Mouse (Mus musculus) neural tube, embryonic 12.5 days (tissue): Measurements from ENCODE around the gene Gm21987. TPM values are rescaled to one million over a fixed set of nuclear protein-coding genes. Genes with fewer than 3 reads are reported as not detected.

ENCODE experiments used
- ATAC-seq: fragments of 200-750 bp; cut with Nextera tagmentation; 2 replicates; pipeline ENCODE4 v1.8.0; 2017; ENCODE audit warnings: low read depth, mild to moderate bottlenecking, moderate TSS enrichment, moderate library complexity; ENCODE audit not compliant: low FRiP score
- H3K27ac ChIP-seq: fragments of 300-500 bp; sonication (generic); 2 replicates; pipeline ENCODE4 v1.5.1; 2016
- H3K27me3 ChIP-seq: fragments of 300-500 bp; sonication (generic); replicated peaks from 2 replicates; pipeline ENCODE4 v1.6.1; 2016; ENCODE audit warnings: mild to moderate bottlenecking
- H3K36me3 ChIP-seq: fragments of 300-500 bp; sonication (generic); 2 replicates; pipeline ENCODE4 v1.6.1; 2016; ENCODE audit warnings: mild to moderate bottlenecking
- H3K4me1 ChIP-seq: fragments of 300-500 bp; sonication (generic); 2 replicates; pipeline ENCODE4 v1.6.1; 2016
- H3K4me2 ChIP-seq: fragments of 300-500 bp; sonication (generic); replicated peaks from 2 replicates; pipeline ENCODE4 v1.6.1; 2016; ENCODE audit warnings: mild to moderate bottlenecking
- H3K4me3 ChIP-seq: fragments of 300-500 bp; sonication (generic); 2 replicates; pipeline ENCODE4 v1.5.1; 2016
- H3K9ac ChIP-seq: fragments of 300-500 bp; sonication (generic); 2 replicates; pipeline ENCODE4 v1.6.1; 2016; ENCODE audit warnings: mild to moderate bottlenecking
- H3K9me3 ChIP-seq: fragments of 300-500 bp; sonication (generic); 2 replicates; pipeline ENCODE4 v1.6.1; 2016; ENCODE audit warnings: mild to moderate bottlenecking
- WGBS: fragments of 180-500 bp; shearing (Covaris S2); methylation state at CpG from one replicate; pipeline ENCODE4 v1.1.7; 2016; 5-methylcytosine and 5-hydroxymethylcytosine counted together
- polyA plus RNA-seq: library from polyadenylated mRNA; unstranded; fragments of >200 nt; fragmentation: Nextera tagmentation; extraction: Ambion mirVana; gene quantifications from 2 replicates; pipeline ENCODE4 v1.2.1, GENCODE M21; 2016

Gm21987 gene
- polyA plus RNA-seq, 1 experiment from 2014 or later = not detected

DNA sequence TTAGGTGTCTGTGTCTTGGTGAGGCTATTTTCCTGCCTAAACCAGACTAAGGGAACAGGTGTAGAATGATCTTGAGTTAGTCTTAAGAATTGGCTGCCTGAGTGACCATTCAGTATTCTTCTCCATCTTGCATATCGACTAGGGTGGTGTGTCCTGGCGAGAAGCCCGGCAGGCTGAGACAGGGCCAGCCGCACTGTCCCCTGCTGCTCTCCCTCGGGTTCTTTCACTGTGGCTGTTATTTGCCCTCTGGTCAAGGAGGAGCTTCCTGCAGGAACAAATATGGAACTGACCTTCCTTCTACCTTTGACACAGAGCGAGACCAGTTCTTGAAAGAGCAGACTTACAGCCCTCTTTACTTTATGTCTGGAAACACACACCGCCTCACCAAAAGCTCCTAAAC is 5.2 kb downstream of the Gm21987 start:
- Histone ChIP-seq H3K27me3 (no peaks in the 10 kb centered on the region), H3K27ac (no peak overlapping the region), H3K9me3 (no peaks in the 10 kb centered on the region), H3K4me3 (no peak overlapping the region), H3K9ac (no peak overlapping the region), H3K4me2 (no peak overlapping the region), H3K4me1 (peaks cover 5% of the 10 kb centered on the region; the same call in 1 of the 2 replicates), H3K36me3 (peaks cover 39% of the 10 kb centered on the region)
- WGBS = 91% methylated on average over 7 of the region's 7 CpGs
- no peak for ATAC-seq

GRCm38 (mm10) chr16:38352851-38353250 is 6.0 kb downstream of the Gm21987 start:
- Histone ChIP-seq H3K4me2 (no peak overlapping the region), H3K9me3 (no peaks in the 10 kb centered on the region), H3K36me3 (peaks cover 39% of the 10 kb centered on the region), H3K27ac (no peak overlapping the region), H3K4me3 (no peak overlapping the region), H3K4me1 (peaks cover under 1% of the 10 kb centered on the region; the same call in 1 of the 2 replicates), H3K9ac (no peak overlapping the region), H3K27me3 (no peaks in the 10 kb centered on the region)
- no peak for ATAC-seq

- H3K9me3 ChIP-seq = no peaks in the 10 kb centered on the region
- no peak overlapping the region for H3K9ac ChIP-seq
- no peak overlapping the region for H3K4me3 ChIP-seq
- H3K27ac ChIP-seq = no peak overlapping the region
- 98% methylated on average over 2 of the region's 2 CpGs for WGBS
- peaks cover 39% of the 10 kb centered on the region for H3K36me3 ChIP-seq
- H3K27me3 ChIP-seq = no peaks in the 10 kb centered on the region
- no peak overlapping the region for H3K4me2 ChIP-seq
- ATAC-seq = no peak
- H3K4me1 ChIP-seq = no peaks in the 10 kb centered on the region
These were observed 6.8 kb downstream of the Gm21987 start for GRCm38 (mm10) chr16:38353642-38354041.

- H3K9me3 ChIP-seq = no peaks in the 10 kb centered on the region
- no peak overlapping the region for H3K27ac ChIP-seq
- no peak for ATAC-seq
- H3K36me3 ChIP-seq = peaks cover 38% of the 10 kb centered on the region
- no peaks in the 10 kb centered on the region for H3K27me3 ChIP-seq
- H3K9ac ChIP-seq = no peak overlapping the region
- H3K4me2 ChIP-seq = no peak overlapping the region
- no peak overlapping the region for H3K4me3 ChIP-seq
- no peaks in the 10 kb centered on the region for H3K4me1 ChIP-seq
- WGBS = 90% methylated on average over 5 of the region's 5 CpGs
These were observed 7.5 kb downstream of the Gm21987 start for GRCm38 (mm10) chr16:38354185-38354913.

DNA sequence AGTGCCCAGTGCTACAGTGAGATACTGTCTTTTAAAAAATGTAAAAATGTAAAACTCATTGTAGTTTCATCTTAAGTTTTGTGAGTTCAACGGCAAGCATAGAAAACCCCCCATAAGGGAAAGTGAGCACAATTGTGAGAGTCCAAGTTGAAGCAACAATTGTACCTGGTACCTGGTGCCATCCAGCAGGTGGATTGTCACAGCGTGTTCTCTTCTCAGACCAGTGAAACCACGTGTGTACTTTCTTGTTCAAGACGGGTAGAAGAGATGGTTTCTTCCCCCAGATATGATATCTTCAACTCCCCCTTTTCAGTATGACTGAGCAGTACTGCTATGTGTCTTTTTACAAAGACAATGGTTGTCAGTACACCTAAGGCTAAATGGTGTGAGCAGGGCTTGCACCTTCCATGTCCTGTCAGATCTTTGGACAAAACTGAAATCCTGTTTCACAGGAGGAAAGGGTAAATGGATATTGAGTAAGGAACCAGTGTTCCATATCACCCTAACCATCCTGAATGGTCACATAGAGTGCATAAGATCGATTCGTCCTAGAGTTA is 11.5 kb downstream of the Gm21987 start:
- H3K4me3 ChIP-seq = no peak overlapping the region
- no peak overlapping the region for H3K9ac ChIP-seq
- no peaks in the 10 kb centered on the region for H3K27me3 ChIP-seq
- no peak overlapping the region for H3K4me2 ChIP-seq
- WGBS = 94% methylated on average over 6 of the region's 6 CpGs
- no peaks in the 10 kb centered on the region for H3K9me3 ChIP-seq
- ATAC-seq = no peak
- 0 out of 2 replicates have a peak, but pooled peaks cover 3% of the 10 kb centered on the region for H3K4me1 ChIP-seq
- H3K36me3 ChIP-seq = peaks cover 10% of the 10 kb centered on the region; the same call in 1 of the 2 replicates
- H3K27ac ChIP-seq = no peak overlapping the region

GRCm38 (mm10) chr16:38359241-38359640 is 12.4 kb downstream of the Gm21987 start:
- H3K9ac ChIP-seq = no peak overlapping the region
- ATAC-seq = no peak
- no peaks in the 10 kb centered on the region for H3K27me3 ChIP-seq
- H3K4me2 ChIP-seq = no peak overlapping the region
- WGBS = 95% methylated on average over 2 of the region's 2 CpGs
- H3K27ac ChIP-seq = no peak overlapping the region
- H3K9me3 ChIP-seq = no peaks in the 10 kb centered on the region
- H3K36me3 ChIP-seq = peaks cover 6% of the 10 kb centered on the region; the same call in 1 of the 2 replicates
- no peak overlapping the region for H3K4me3 ChIP-seq
- H3K4me1 ChIP-seq = 0 out of 2 replicates have a peak, but pooled peaks cover 3% of the 10 kb centered on the region

DNA sequence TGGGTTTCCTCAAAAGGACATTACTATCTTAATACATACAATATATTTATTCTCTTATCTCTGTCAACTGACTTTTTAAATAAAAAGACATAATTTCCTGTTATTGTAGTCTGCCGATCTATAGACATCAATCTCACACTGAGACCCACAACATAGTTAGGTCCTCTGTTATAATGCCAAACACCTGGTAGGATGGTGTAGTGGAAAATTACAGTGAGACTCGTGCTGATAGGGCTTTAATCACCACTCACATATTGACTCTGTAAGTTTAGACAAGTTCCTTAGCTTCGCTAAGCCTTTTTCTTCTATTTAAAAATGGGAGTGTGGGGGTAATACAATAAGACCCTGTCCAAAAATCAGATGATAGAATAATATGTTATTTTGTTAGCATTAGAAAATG is 13.0 kb downstream of the Gm21987 start:
- H3K4me2 ChIP-seq = no peak overlapping the region
- WGBS = 84% methylated on average over 3 of the region's 3 CpGs
- H3K4me1 ChIP-seq = 0 out of 2 replicates have a peak, but pooled peaks cover 3% of the 10 kb centered on the region
- peaks cover 6% of the 10 kb centered on the region; the same call in 1 of the 2 replicates for H3K36me3 ChIP-seq
- no peak for ATAC-seq
- no peak overlapping the region for H3K4me3 ChIP-seq
- no peaks in the 10 kb centered on the region for H3K27me3 ChIP-seq
- H3K9me3 ChIP-seq = no peaks in the 10 kb centered on the region
- no peak overlapping the region for H3K27ac ChIP-seq
- no peak overlapping the region for H3K9ac ChIP-seq

- no peak overlapping the region for H3K4me3 ChIP-seq
- 21% methylated on average over 2 of the region's 2 CpGs for WGBS
- no peak overlapping the region for H3K4me2 ChIP-seq
- no peaks in the 10 kb centered on the region for H3K9me3 ChIP-seq
- H3K9ac ChIP-seq = no peak overlapping the region
- ATAC-seq = no peak
- peaks cover 6% of the 10 kb centered on the region; the same call in 1 of the 2 replicates for H3K36me3 ChIP-seq
- H3K27me3 ChIP-seq = no peaks in the 10 kb centered on the region
- 0 out of 2 replicates have a peak, but pooled peaks cover 3% of the 10 kb centered on the region for H3K4me1 ChIP-seq
- no peak overlapping the region for H3K27ac ChIP-seq
These were observed 13.5 kb downstream of the Gm21987 start for GRCm38 (mm10) chr16:38360317-38360716.

DNA sequence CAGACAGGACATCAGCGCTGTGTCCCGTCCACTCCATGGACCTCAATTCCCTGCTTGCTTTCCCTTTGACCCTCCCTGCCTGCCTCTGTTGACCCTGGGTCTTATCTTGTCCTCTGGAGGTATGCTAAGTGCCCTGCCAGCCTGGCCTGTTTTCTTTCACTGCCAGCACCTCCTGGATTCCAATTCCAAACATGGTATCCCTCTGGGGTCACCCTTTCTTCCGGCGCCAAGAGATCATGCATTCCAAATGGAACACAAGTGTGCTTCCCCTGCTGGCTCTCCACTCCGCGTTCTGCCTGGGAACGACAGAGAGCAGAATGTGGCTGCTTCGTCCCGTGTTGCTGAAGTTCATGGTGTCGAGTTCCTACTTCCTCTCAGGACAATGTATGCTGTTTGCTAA is 15.1 kb downstream of the Gm21987 start, which contains the start of gene Popdc2:
Popdc2 (plus strand) TSS at position 277 of the 400 bp plus-strand sequence.
- no peak within 1 kb of the TSS for H3K9ac ChIP-seq
- H3K36me3 ChIP-seq = 0 out of 2 replicates have a peak, but pooled peaks cover under 1% of the 10 kb centered on the region
- 0 out of 2 replicates have a peak, but pooled peaks cover 3% of the 10 kb centered on the region for H3K4me1 ChIP-seq
- H3K27me3 ChIP-seq = no peaks in the 10 kb centered on the region
- H3K4me2 ChIP-seq = no peak within 1 kb of the TSS
- WGBS = 69% methylated on average over 10 of the region's 10 CpGs
- ATAC-seq = no peak
- H3K9me3 ChIP-seq = no peaks in the 10 kb centered on the region
- no peak within 1 kb of the TSS for H3K4me3 ChIP-seq
- H3K27ac ChIP-seq = no peak within 1 kb of the TSS

DNA sequence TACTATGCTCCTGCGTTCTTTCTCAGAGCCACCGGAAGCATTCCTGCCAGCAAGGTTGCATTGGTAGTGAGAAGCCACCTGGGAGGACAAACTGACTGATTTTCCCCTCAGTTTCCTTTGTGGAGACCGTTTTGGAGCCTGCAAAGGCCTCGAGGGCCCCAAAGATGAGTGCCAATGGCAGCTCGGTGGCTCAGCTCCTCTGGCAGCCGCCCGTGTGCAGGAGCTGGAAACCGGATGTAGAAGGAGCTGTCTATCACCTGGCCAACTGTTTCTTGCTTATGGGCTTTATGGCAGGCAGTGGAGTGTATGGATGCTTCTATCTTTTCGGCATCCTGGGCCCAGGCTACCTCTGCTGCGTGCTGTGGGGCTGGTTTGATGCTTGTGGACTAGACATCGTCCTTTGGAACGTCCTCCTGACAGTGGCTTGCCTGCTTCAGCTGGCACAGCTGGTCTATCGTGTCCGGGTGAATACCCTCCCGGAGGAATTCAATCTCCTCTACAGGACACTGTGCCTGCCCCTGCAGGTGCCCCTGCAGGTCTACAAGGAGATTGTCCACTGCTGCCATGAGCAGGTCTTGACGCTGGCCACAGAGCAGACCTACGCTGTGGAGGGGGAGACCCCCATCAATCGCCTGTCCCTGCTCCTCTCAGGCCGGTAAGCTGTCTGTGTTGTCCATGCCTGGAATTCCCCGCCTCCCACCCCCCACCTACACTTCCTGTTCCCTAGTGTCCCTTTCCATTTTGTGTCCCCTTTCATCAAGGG is 15.8 kb downstream of the Gm21987 start:
- 0 out of 2 replicates have a peak, but pooled peaks cover 3% of the 10 kb centered on the region for H3K4me1 ChIP-seq
- no peak overlapping the region for H3K27ac ChIP-seq
- no peaks in the 10 kb centered on the region for H3K9me3 ChIP-seq
- H3K4me3 ChIP-seq = no peak overlapping the region
- 89% methylated on average over 20 of the region's 20 CpGs for WGBS
- H3K36me3 ChIP-seq = no peaks in the 10 kb centered on the region
- no peak overlapping the region for H3K4me2 ChIP-seq
- no peak overlapping the region for H3K9ac ChIP-seq
- no peaks in the 10 kb centered on the region for H3K27me3 ChIP-seq
- ATAC-seq = no peak

GRCm38 (mm10) chr16:38363256-38363595 is 16.4 kb downstream of the Gm21987 start:
- H3K27ac ChIP-seq = no peak overlapping the region
- no peak overlapping the region for H3K4me2 ChIP-seq
- 86% methylated on average over 3 of the region's 3 CpGs for WGBS
- no peak overlapping the region for H3K9ac ChIP-seq
- ATAC-seq = no peak
- H3K9me3 ChIP-seq = no peaks in the 10 kb centered on the region
- no peak overlapping the region for H3K4me3 ChIP-seq
- 0 out of 2 replicates have a peak, but pooled peaks cover 3% of the 10 kb centered on the region for H3K4me1 ChIP-seq
- H3K27me3 ChIP-seq = no peaks in the 10 kb centered on the region
- no peaks in the 10 kb centered on the region for H3K36me3 ChIP-seq

DNA sequence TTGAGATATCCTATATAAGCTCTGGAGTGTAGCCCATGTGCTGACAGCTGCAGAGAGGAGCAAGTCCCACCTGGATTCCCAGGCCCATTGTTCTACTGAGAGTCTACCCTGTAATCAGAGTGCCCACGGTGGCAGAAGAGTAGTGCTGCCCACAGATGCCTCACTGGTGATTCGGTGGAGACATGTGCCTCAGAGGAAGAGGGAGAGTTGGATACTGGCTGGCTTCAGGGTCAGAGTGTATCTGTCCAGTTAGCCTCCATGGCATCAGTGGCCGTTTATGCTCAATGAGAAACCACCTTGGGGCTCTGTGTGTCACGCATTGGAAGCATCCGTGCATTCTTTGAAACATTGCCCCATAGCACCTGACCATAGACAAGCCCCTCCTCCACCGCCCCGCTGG is 16.8 kb downstream of the Gm21987 start:
- 91% methylated on average over 7 of the region's 7 CpGs for WGBS
- no peak for ATAC-seq
- H3K9me3 ChIP-seq = no peaks in the 10 kb centered on the region
- no peak overlapping the region for H3K27ac ChIP-seq
- no peak overlapping the region for H3K4me3 ChIP-seq
- no peak overlapping the region for H3K9ac ChIP-seq
- H3K27me3 ChIP-seq = no peaks in the 10 kb centered on the region
- H3K4me2 ChIP-seq = no peak overlapping the region
- H3K4me1 ChIP-seq = 0 out of 2 replicates have a peak, but pooled peaks cover 3% of the 10 kb centered on the region
- H3K36me3 ChIP-seq = no peaks in the 10 kb centered on the region
